Mouse (Mus musculus): ENCODE data around the gene Trpm2. TPM values are rescaled to one million over a fixed set of nuclear protein-coding genes. Genes with fewer than 3 reads are reported as not detected.
"Not testable (repeated sequence)": the region's sequence is repeated elsewhere in the genome, so short reads cannot be mapped to it uniquely, and the experiment has no call there.

The Trpm2 gene
- total RNA-seq (2014; rRNA removed; ENCODE audit: low replicate concordance) (0.27 and 2.4 TPM in 2 replicates), polyA plus RNA-seq (2015; fragmentation: Nextera tagmentation; extraction: Ambion mirVana) (0.11 TPM in 2 replicates)

DNA sequence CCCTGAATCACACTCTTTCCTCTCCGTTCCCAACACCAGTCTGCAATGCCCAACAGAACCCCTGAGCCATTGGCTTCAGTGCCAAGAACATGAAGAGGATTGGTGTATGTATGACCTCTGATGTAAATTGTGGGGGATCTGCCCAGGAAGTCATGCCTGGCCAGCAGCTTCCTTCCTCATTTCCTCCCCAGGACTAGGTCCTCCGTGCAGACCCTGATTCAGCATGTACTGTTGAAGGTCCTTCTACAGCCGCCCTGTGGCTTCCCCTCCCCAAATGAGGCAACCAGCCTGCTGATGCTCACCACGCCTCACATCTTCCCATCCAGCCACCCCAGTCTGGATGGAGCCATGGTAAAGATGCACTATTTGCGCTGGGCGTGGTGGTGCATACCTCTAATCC lies at the start of gene Trpm2:
Gene Trpm2 (minus strand): TSS at position 83 of the 400 bp plus-strand sequence.
- Histone ChIP-seq H3K4me1 (ENCODE audit: control insufficient read depth, insufficient read depth) (no peaks in the 10 kb centered on the region), H3K4me3 (ENCODE audit: low read depth, low read length) (peak within 1 kb of the TSS; percentile 12; the same call in 1 of the 2 replicates), H3K27ac (ENCODE audit: low read depth) (no peak within 1 kb of the TSS), H3K9me3 (replicated peaks; ENCODE audit: control insufficient read depth, low read length) (no peaks in the 10 kb centered on the region), H3K9ac (replicated peaks; ENCODE audit: low read depth, low read length) (no peak within 1 kb of the TSS), H3K4me2 (ENCODE audit: low read depth, low read length) (peak within 1 kb of the TSS; percentile 43), H3K27me3 (ENCODE audit: control insufficient read depth, insufficient read depth, low read length) (peaks cover 31% of the 10 kb centered on the region), H3K36me3 (replicated peaks; ENCODE audit: control insufficient read depth, insufficient read depth, low read length) (no peaks in the 10 kb centered on the region)
- TF ChIP-seq CTCF (IDR thresholded peaks at IDR 0.05; ENCODE audit: low read depth): no peak
- no peak for TF ChIP-seq EP300 (IDR thresholded peaks at IDR 0.05; ENCODE audit: low read depth)
- WGBS: 65% methylated on average over 6 of the region's 6 CpGs
- DNase-seq (ENCODE audit: low spot score) (no peak), ATAC-seq (ENCODE audit: insufficient read depth, low read depth) (no peak)

DNA sequence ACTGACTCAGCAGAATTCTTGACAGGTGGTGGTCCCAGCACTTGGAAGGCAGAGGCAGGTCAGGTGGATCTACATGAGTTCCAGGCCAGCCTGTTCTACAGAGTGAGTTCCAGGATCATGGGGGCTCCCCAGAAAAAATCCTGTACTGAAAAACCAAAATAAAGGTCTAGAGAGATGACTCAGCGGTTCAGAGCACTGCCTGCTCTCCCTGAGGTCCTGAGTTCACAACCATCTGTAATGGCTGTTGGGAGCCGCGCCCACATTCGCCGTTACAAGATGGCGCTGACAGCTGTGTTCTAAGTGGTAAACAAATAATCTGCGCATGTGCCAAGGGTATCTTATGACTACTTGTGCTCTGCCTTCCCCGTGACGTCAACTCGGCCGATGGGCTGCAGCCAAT lies 49.6 kb upstream of the Trpm2 start:
- not testable (repeated sequence) for H3K27ac ChIP-seq (ENCODE audit: low read depth); ATAC-seq (ENCODE audit: insufficient read depth, low read depth); H3K4me1 ChIP-seq (ENCODE audit: control insufficient read depth, insufficient read depth); H3K27me3 ChIP-seq (ENCODE audit: control insufficient read depth, insufficient read depth, low read length); H3K36me3 ChIP-seq (replicated peaks; ENCODE audit: control insufficient read depth, insufficient read depth, low read length); H3K9me3 ChIP-seq (replicated peaks; ENCODE audit: control insufficient read depth, low read length); H3K4me3 ChIP-seq (ENCODE audit: low read depth, low read length); H3K9ac ChIP-seq (replicated peaks; ENCODE audit: low read depth, low read length); DNase-seq (ENCODE audit: low spot score); H3K4me2 ChIP-seq (ENCODE audit: low read depth, low read length)
- 98% methylated on average over 6 of the region's 11 CpGs for WGBS

DNA sequence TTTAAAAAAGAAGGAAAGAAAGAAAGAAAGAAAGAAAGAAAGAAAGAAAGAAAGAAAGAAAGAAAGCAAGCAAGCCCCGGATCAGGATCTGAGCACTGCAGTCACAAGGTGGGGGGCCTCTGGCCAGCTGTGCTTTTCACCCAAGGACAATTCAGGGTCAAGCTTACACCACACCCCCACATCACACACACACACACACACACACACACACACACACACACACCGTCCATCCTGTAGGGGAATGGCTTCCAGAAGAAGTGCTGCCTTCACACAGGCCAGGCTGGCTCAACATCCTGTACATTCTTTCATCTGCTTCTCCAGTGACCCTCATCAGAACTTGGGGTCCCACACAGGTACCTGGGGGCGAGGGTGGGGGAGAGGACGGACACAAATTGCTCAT lies 48.9 kb upstream of the Trpm2 start:
- Histone ChIP-seq H3K36me3 (replicated peaks; ENCODE audit: control insufficient read depth, insufficient read depth, low read length) (no peaks in the 10 kb centered on the region), H3K9ac (replicated peaks; ENCODE audit: low read depth, low read length) (0 out of 2 replicates have a peak overlapping the region, but pooled peaks have one; percentile 20), H3K27ac (ENCODE audit: low read depth) (peak overlapping the region; percentile 80), H3K4me2 (ENCODE audit: low read depth, low read length) (peak overlapping the region; percentile 52), H3K4me1 (ENCODE audit: control insufficient read depth, insufficient read depth) (no peaks in the 10 kb centered on the region), H3K9me3 (replicated peaks; ENCODE audit: control insufficient read depth, low read length) (0 out of 2 replicates have a peak, but pooled peaks cover 6% of the 10 kb centered on the region), H3K27me3 (ENCODE audit: control insufficient read depth, insufficient read depth, low read length) (no peaks in the 10 kb centered on the region), H3K4me3 (ENCODE audit: low read depth, low read length) (no peak overlapping the region)
- DNase-seq (ENCODE audit: low spot score) (no peak), ATAC-seq (ENCODE audit: insufficient read depth, low read depth) (peak; percentile 49)
- 77% methylated on average over 4 of the region's 4 CpGs for WGBS
- TF ChIP-seq CTCF (IDR thresholded peaks at IDR 0.05; ENCODE audit: low read depth) (no peak), EP300 (IDR thresholded peaks at IDR 0.05; ENCODE audit: low read depth) (no peak)

DNA sequence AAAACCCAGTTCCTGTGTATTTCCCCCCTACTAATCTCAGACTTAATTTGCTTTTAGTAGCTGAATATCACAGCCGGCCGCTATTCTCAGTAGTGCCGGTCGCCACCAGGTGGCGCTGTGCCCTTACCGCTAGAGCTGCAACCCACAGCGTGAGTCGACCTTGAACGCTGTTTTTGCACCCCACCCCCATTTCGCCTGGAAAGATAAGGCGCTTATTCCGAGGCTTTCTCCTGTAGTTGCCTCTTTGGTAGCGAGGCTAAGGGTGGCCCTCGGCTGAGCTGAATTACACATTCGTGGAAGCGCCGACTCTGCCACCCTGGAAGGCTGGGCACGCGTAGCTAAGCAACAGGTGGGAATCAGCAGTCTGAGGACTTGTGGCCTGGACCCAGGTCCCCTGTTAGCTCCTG lies 48.4 kb upstream of the Trpm2 start:
- Histone ChIP-seq H3K4me1 (ENCODE audit: control insufficient read depth, insufficient read depth) (no peaks in the 10 kb centered on the region), H3K27me3 (ENCODE audit: control insufficient read depth, insufficient read depth, low read length) (no peaks in the 10 kb centered on the region), H3K4me2 (ENCODE audit: low read depth, low read length) (peak overlapping the region; percentile 52), H3K27ac (ENCODE audit: low read depth) (peak overlapping the region; percentile 80), H3K36me3 (replicated peaks; ENCODE audit: control insufficient read depth, insufficient read depth, low read length) (no peaks in the 10 kb centered on the region), H3K9ac (replicated peaks; ENCODE audit: low read depth, low read length) (no peak overlapping the region), H3K4me3 (ENCODE audit: low read depth, low read length) (peak overlapping the region; percentile 28), H3K9me3 (replicated peaks; ENCODE audit: control insufficient read depth, low read length) (0 out of 2 replicates have a peak, but pooled peaks cover 6% of the 10 kb centered on the region)
- ATAC-seq (ENCODE audit: insufficient read depth, low read depth): peak; percentile 86
- DNase-seq (ENCODE audit: low spot score): peak; percentile 80
- 11% methylated on average over 19 of the region's 19 CpGs for WGBS
- TF ChIP-seq CTCF (IDR thresholded peaks at IDR 0.05; ENCODE audit: low read depth) (peak; percentile 95), EP300 (IDR thresholded peaks at IDR 0.05; ENCODE audit: low read depth) (no peak)

DNA sequence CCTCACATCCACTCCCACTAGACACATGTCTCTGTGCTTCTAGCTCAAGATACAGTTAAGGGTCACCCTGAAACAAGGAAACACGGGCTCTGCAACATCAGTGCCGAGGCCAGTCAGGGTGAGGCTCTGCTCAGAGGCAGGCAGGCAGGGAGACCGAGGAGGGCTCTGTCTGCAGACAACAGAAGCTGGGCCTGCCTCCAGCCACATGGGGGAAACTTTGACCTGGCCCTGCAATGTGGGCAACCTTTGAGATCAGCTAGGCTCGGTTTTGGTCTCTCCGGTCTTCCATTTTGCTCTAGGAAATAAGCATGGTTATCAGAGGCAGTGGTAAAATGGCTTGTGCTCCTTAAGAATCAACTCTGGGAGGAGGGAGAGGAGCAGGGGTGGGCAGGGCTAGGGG lies 46.0 kb upstream of the Trpm2 start:
- H3K27me3 ChIP-seq (ENCODE audit: control insufficient read depth, insufficient read depth, low read length): no peaks in the 10 kb centered on the region
- 50% methylated on average over 5 of the region's 5 CpGs for WGBS
- no peaks in the 10 kb centered on the region for H3K4me1 ChIP-seq (ENCODE audit: control insufficient read depth, insufficient read depth)
- 0 out of 2 replicates have a peak, but pooled peaks cover 6% of the 10 kb centered on the region for H3K9me3 ChIP-seq (replicated peaks; ENCODE audit: control insufficient read depth, low read length)
- H3K4me3 ChIP-seq (ENCODE audit: low read depth, low read length): no peak overlapping the region
- DNase-seq (ENCODE audit: low spot score): no peak
- no peaks in the 10 kb centered on the region for H3K36me3 ChIP-seq (replicated peaks; ENCODE audit: control insufficient read depth, insufficient read depth, low read length)
- TF ChIP-seq EP300 (IDR thresholded peaks at IDR 0.05; ENCODE audit: low read depth) (no peak), CTCF (IDR thresholded peaks at IDR 0.05; ENCODE audit: low read depth) (no peak)
- no peak for ATAC-seq (ENCODE audit: insufficient read depth, low read depth)
- H3K9ac ChIP-seq (replicated peaks; ENCODE audit: low read depth, low read length): no peak overlapping the region
- H3K27ac ChIP-seq (ENCODE audit: low read depth): peak overlapping the region; percentile 28; the same call in 1 of the 2 replicates
- no peak overlapping the region for H3K4me2 ChIP-seq (ENCODE audit: low read depth, low read length)

DNA sequence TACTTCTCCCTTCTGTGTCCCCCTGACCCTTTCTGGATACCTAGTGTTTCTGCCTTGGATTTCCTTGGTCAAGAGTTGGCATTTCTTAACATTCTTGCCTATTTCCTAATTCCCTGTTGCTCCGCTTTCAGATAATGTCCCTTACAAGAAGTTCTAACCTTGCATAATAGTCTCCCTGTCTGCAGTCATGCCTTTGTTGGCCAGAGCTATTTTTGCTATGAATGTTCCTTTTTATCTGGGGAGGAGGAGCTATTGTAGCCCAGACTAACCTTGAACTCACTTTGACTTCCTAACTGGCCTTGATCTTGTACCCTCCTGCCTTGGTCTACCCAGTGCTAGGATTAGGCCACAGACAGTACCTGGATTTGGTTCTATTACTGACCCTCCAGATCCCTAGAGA lies 45.1 kb upstream of the Trpm2 start:
- Histone ChIP-seq H3K27ac (ENCODE audit: low read depth) (peak overlapping the region; percentile 87), H3K9ac (replicated peaks; ENCODE audit: low read depth, low read length) (0 out of 2 replicates have a peak overlapping the region, but pooled peaks have one; percentile 14), H3K4me3 (ENCODE audit: low read depth, low read length) (no peak overlapping the region), H3K9me3 (replicated peaks; ENCODE audit: control insufficient read depth, low read length) (0 out of 2 replicates have a peak, but pooled peaks cover 6% of the 10 kb centered on the region), H3K4me1 (ENCODE audit: control insufficient read depth, insufficient read depth) (no peaks in the 10 kb centered on the region; the same call in 1 of the 2 replicates), H3K36me3 (replicated peaks; ENCODE audit: control insufficient read depth, insufficient read depth, low read length) (no peaks in the 10 kb centered on the region), H3K27me3 (ENCODE audit: control insufficient read depth, insufficient read depth, low read length) (no peaks in the 10 kb centered on the region), H3K4me2 (ENCODE audit: low read depth, low read length) (no peak overlapping the region)
- peak; percentile 50 for DNase-seq (ENCODE audit: low spot score)
- 41% methylated on average over 1 of the region's 1 CpGs for WGBS
- TF ChIP-seq EP300 (IDR thresholded peaks at IDR 0.05; ENCODE audit: low read depth) (no peak), CTCF (IDR thresholded peaks at IDR 0.05; ENCODE audit: low read depth) (no peak)
- peak; percentile 50; the same call in 1 of the 2 replicates for ATAC-seq (ENCODE audit: insufficient read depth, low read depth)

All from heart, postnatal 0 days (tissue).